Mouse (Mus musculus) liver, postnatal 0 days (tissue): Measurements from ENCODE around the gene Matn1.

Experiments
- CTCF ChIP-seq: sonication (generic); IDR thresholded peaks from 2 replicates; pipeline ENCODE4 v1.5.1; 2016; ENCODE audit warnings: antibody characterized with exemption, low read depth
- EP300 ChIP-seq: IDR thresholded peaks from 2 replicates; pipeline ENCODE4 v1.6.1; 2016; ENCODE audit warnings: antibody characterized with exemption, low read depth, mild to moderate bottlenecking

DNA sequence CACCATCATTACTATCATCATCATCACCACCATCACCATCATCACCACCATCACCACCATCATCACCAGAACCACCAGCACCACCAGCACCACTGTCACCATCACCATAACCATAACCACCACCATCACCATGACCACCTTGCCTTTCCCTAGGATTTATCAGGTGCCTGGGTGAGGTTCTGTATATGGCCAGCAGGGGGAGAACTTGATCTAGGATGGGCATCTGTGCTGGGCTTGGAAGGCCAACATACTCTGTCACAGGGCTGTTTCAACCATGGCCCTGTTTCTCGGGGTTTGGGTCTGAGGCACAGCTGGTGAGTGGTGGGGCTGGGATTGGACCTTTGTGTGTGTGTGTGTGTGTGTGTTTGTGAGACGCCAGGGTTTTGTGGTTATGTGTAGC lies 47.8 kb upstream of the Matn1 start:
- peak; percentile 89 for TF ChIP-seq CTCF
- no peak for TF ChIP-seq EP300
